Mouse (Mus musculus): Measurements from ENCODE around the gene Mroh3.

The Mroh3 gene

GRCm38 (mm10) chr1:136156951-136157350, 55.7 kb downstream of the Mroh3 start:
- DNase-seq (ENCODE audit: low read depth, low spot score), result no peak

GRCm38 (mm10) chr1:136156304-136156703, 56.3 kb downstream of the Mroh3 start:
- no peak for DNase-seq (ENCODE audit: low read depth, low spot score)

- DNase-seq (ENCODE audit: low read depth, low spot score), result no peak
Measured at GRCm38 (mm10) chr1:136151371-136151770, 61.3 kb downstream of the Mroh3 start.

- DNase-seq (ENCODE audit: low read depth, low spot score), result no peak
Measured at GRCm38 (mm10) chr1:136149702-136150101, 62.9 kb downstream of the Mroh3 start.

- DNase-seq (ENCODE audit: low read depth, low spot score), result no peak
Measured at GRCm38 (mm10) chr1:136143514-136143913, 69.1 kb downstream of the Mroh3 start.

GRCm38 (mm10) chr1:136142336-136142735, 70.3 kb downstream of the Mroh3 start:
- DNase-seq (ENCODE audit: low read depth, low spot score), result no peak

GRCm38 (mm10) chr1:136141176-136141950, 71.3 kb downstream of the Mroh3 start:
- DNase-seq (ENCODE audit: low read depth, low spot score), result no peak

- DNase-seq (ENCODE audit: low read depth, low spot score), result peak; percentile 62
Measured at GRCm38 (mm10) chr1:136139990-136140640, 72.5 kb downstream of the Mroh3 start.

GRCm38 (mm10) chr1:136138191-136138830, 74.3 kb downstream of the Mroh3 start:
- DNase-seq (ENCODE audit: low read depth, low spot score), result no peak

- DNase-seq (ENCODE audit: low read depth, low spot score), result no peak
Measured at GRCm38 (mm10) chr1:136137575-136137974, 75.1 kb downstream of the Mroh3 start.

GRCm38 (mm10) chr1:136137071-136137531, 75.5 kb downstream of the Mroh3 start:
- DNase-seq (ENCODE audit: low read depth, low spot score), result no peak

GRCm38 (mm10) chr1:136136547-136136946, 76.1 kb downstream of the Mroh3 start:
- no peak for DNase-seq (ENCODE audit: low read depth, low spot score)

- no peak for DNase-seq (ENCODE audit: low read depth, low spot score)
Measured at GRCm38 (mm10) chr1:136135777-136136444, 76.7 kb downstream of the Mroh3 start.

- DNase-seq (ENCODE audit: low read depth, low spot score), result peak; percentile 69
Measured at GRCm38 (mm10) chr1:136135046-136135445, 77.6 kb downstream of the Mroh3 start.

GRCm38 (mm10) chr1:136134547-136134946, 78.1 kb downstream of the Mroh3 start:
- DNase-seq (ENCODE audit: low read depth, low spot score), result no peak

- no peak for DNase-seq (ENCODE audit: low read depth, low spot score)
Measured at GRCm38 (mm10) chr1:136133570-136134240, 78.9 kb downstream of the Mroh3 start.

GRCm38 (mm10) chr1:136132386-136133201, 80.0 kb downstream of the Mroh3 start:
- DNase-seq (ENCODE audit: low read depth, low spot score), result no peak

All from skeletal muscle tissue, adult 2 months (tissue).